Mouse (Mus musculus) testis, adult 2 months (tissue): Measurements from ENCODE around the gene Hcfc1r1.

ENCODE experiments used
- CTCF ChIP-seq: fragments of 200-500 bp; IDR thresholded peaks from 2 replicates; pipeline ENCODE4 v1.5.1; 2012; ENCODE audit warnings: low read depth, mild to moderate bottlenecking, inconsistent platforms, low read length, moderate library complexity; ENCODE audit not compliant: control insufficient read depth, insufficient read depth, insufficient replicate concordance
- POLR2A ChIP-seq: fragments of 200-500 bp; IDR thresholded peaks from 2 replicates; pipeline ENCODE4 v1.6.1; 2012; ENCODE audit warnings: low read depth, mild to moderate bottlenecking, inconsistent platforms, low read length, moderate library complexity; ENCODE audit not compliant: control insufficient read depth

DNA sequence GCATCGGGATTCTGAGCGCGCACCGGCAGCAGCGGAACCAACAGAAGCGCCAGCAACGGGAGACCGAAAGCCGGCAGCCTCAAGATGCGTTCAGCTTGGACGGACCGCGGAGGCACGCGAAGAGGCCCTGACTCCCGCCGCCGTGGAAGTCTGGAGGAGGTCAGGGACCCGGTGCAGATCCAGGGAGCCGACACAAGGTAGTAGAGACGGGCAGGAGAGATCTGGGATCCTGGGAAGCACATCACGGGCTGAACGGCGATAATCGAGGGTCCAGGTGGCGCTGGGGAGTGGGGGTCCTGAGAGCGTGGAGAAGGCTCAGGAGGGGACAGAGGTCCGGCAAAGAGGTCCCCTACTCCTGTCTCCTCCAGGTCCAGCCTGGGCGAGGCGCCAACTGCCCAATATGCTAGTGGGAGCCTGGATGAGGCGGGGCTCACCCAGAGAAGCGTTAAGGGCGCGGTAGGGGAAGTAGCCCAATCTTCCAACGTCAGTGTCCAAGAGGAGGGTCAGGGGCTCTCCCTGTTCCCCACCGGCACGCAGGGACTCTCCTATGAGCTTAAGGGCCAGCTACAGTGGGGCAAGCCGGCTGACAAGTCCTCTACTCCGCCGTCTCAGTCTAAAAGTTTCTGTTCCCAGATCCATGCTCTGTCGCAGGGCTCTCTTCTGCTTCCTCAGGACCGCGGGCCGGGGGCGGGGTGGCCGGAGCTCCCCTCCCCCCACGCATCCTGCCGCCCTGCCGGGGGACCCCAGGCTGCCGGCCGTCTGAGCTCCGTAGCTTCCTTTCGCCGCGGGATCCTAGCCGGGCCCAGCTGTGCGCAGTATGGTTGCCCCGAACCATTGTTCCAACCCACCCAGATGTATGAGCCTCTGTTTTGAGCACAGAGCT, 28.5 kb upstream of the Hcfc1r1 start, which contains the start of gene Mmp25:
- TF ChIP-seq POLR2A (no peak), CTCF (no peak)
